Mouse (Mus musculus) erythroblast, embryonic 14.5 days (primary cell): ENCODE results near the gene Ush2a.

Experiments used
- GATA1 ChIP-seq: IDR thresholded peaks from 2 replicates; pipeline ENCODE4 v1.6.1; 2012; ENCODE audit warnings: low read length, inconsistent platforms, mixed read lengths
- TAL1 ChIP-seq: IDR thresholded peaks from 3 replicates; pipeline ENCODE4 v1.6.1; 2012; ENCODE audit warnings: low read length, inconsistent platforms, mixed read lengths

GRCm38 (mm10) chr1:188947794-188948193 lies 686.0 kb downstream of the Ush2a start:
- TF ChIP-seq TAL1 (no peak), GATA1 (no peak)
